9 mouse cellular contexts compared by ENCODE assay signal in the genomic region with DNA sequence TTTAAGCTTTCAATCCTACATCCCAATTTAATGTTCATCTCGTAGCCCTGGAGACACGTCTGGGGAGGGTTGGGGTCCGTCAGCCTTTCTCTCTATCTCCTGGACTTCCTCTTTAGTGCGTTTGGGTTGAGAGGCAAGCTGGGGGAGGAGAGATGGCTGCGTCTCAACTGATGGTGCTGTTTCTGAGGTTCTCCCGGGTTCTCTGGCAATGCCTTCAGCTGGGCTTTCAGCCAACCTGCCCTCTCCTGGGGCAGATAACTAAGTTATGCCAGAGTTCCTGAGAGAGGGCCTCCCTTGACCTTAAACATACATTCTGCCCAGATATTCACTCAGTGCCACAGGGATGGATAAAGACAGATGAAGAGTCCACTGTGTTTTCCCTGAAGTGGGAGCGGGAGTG.
A peak's percentile ranks its signal among the peaks of the same experiment; 100 is the strongest.
DNase-seq lines count a peak whose midpoint lies in the region; ATAC-seq and TF ChIP-seq lines count a peak whose summit lies in the region.
"Had no signal": no experiment of that assay in that cellular context is flagged by ENCODE, and none has a peak within 500 bp of the region (broad histone marks: within the 10 kb centered on the region; RNA-seq: fewer than 3 reads in every experiment).

No protein-coding gene starts in this region.

- intact Hi-C loops in heart, postnatal 10 days (cut with DNase I): loop anchor here (10.0 kb wide), 1 partner anchor 735 kb away; no protein-coding TSS in a partner anchor

- H3K36me3 ChIP-seq in kidney, adult 2 months (ENCODE audit: control insufficient read depth, insufficient read depth, low read length): no peaks in the 10 kb centered on the region
- no peaks in the 10 kb centered on the region for H3K36me3 ChIP-seq in intestine, postnatal 0 days (ENCODE audit: control insufficient read depth, insufficient read depth)

- H3K27me3 ChIP-seq in kidney, adult 2 months (replicated peaks; ENCODE audit: control insufficient read depth, insufficient read depth, low read length): no peaks in the 10 kb centered on the region
- no peaks in the 10 kb centered on the region for H3K27me3 ChIP-seq in intestine, postnatal 0 days (replicated peaks; ENCODE audit: control insufficient read depth, insufficient read depth, low read length)

- DNase-seq in kidney, adult 2 months: peak; percentile 13
- DNase-seq in kidney, adult 18-20 months: no peak
- peak; percentile 47 for DNase-seq in adrenal gland, adult 8-10 months
- peak; percentile 83 to 84 for DNase-seq in heart, postnatal 10 days
- peak; percentile 10 for DNase-seq in skeletal muscle tissue, adult 2 months (ENCODE audit: low read depth, low spot score)
- DNase-seq in layer of hippocampus, adult 8-10 months (ENCODE audit: low spot score in 2 of 2): no peak
- DNase-seq in layer of hippocampus, adult 2 months (ENCODE audit: low spot score in 2 of 2): no peak
- DNase-seq: kidney, adult 11 months had no signal

- H3K9ac ChIP-seq in intestine, postnatal 0 days (ENCODE audit: low read depth, low read length): no peak overlapping the region

- WGBS in kidney, adult 2 months: 52% methylated on average over 7 of the region's 7 CpGs
- WGBS in intestine, postnatal 0 days: 65% methylated on average over 7 of the region's 7 CpGs

- H3K4me2 ChIP-seq in intestine, postnatal 0 days (replicated peaks; ENCODE audit: low read depth): no peak overlapping the region

- H3K4me1 ChIP-seq in kidney, adult 2 months (ENCODE audit: control insufficient read depth, insufficient read depth, low read length): no peaks in the 10 kb centered on the region
- H3K4me1 ChIP-seq in intestine, postnatal 0 days (replicated peaks; ENCODE audit: control insufficient read depth, insufficient read depth, low read length): no peaks in the 10 kb centered on the region

- H3K4me3 ChIP-seq in kidney, adult 2 months (ENCODE audit: insufficient read depth, low read depth, low read length): no peak overlapping the region
- no peak overlapping the region for H3K4me3 ChIP-seq in intestine, postnatal 0 days (ENCODE audit: low read depth, low read length)
- H3K4me3 ChIP-seq in layer of hippocampus, adult 2 months: no peak overlapping the region

- ATAC-seq in intestine, postnatal 0 days: no peak

- H3K9me3 ChIP-seq in intestine, postnatal 0 days (ENCODE audit: control insufficient read depth): no peaks in the 10 kb centered on the region

- no peak for TF ChIP-seq POLR2A in kidney, adult 2 months (IDR thresholded peaks at IDR 0.05; ENCODE audit: low read depth, low read length)

- TF ChIP-seq CTCF in kidney, adult 2 months (conservative IDR thresholded peaks at IDR 0.05; ENCODE audit: insufficient read depth, insufficient read length, low read depth, low read length): no peak
- TF ChIP-seq CTCF in intestine, postnatal 0 days (IDR thresholded peaks at IDR 0.05; ENCODE audit: low read depth): no peak
- no peak for TF ChIP-seq CTCF in layer of hippocampus, adult 2 months (conservative IDR thresholded peaks at IDR 0.05)

- H3K27ac ChIP-seq in kidney, adult 2 months (ENCODE audit: insufficient read depth, low read depth, low read length): no peak overlapping the region
- no peak overlapping the region for H3K27ac ChIP-seq in intestine, postnatal 0 days (ENCODE audit: low read depth, low read length)
- no peak overlapping the region for H3K27ac ChIP-seq in layer of hippocampus, adult 2 months

Comparison
In these comparisons a context has a peak if more than half of its experiments do, and no peak if none do; other contexts are left out.
1. DNase-seq: peak in kidney, adult 2 months (single experiment), adrenal gland, adult 8-10 months (single experiment), heart, postnatal 10 days (2 of 2) and skeletal muscle tissue, adult 2 months (single experiment); none in kidney, adult 18-20 months (single experiment), layer of hippocampus, adult 8-10 months (0 of 2) and layer of hippocampus, adult 2 months (0 of 2).